Mouse (Mus musculus) CD8-positive naive resting alpha-beta T cell, adult 2 months (primary cell): ENCODE data around the gene Iqck.

Experiments used
- DNase-seq, 2 experiments: peaks; one replicate each; pipeline ENCODE4 v3.0.0; 2022; ENCODE audit warnings: low read depth in 2 of 2, low spot score in 2 of 2

Iqck gene

DNA sequence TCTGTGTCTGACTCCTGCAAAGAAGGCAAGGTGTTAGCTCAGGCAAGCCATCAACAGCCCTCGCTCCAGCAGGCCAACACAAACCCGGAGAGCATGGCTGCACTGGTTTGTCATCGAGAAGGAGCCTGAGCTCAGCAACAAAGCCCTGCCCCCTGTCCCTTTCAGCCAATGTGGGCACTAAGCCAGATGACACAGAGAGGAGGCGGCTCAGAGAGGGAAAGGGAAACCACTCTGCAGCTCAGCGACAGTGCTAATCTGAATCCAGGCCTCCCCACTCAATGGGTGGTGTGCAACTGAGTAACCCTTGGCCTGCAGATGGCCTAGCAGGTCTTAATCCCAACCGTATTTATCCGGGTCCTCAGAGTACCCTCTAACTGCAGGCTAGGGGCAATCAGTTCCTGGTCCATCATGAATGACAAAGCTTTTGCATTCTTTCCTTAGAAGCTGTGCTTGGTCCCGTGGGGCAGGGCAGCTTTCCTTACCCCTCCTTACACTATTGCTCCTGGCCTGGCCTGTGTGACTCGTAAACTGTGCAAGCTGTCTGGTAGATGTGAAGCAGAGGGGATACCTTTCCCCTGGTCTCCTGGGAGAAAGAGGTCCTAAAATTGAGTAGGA, 4.8 kb upstream of the Iqck start:
- DNase-seq: no peak

DNA sequence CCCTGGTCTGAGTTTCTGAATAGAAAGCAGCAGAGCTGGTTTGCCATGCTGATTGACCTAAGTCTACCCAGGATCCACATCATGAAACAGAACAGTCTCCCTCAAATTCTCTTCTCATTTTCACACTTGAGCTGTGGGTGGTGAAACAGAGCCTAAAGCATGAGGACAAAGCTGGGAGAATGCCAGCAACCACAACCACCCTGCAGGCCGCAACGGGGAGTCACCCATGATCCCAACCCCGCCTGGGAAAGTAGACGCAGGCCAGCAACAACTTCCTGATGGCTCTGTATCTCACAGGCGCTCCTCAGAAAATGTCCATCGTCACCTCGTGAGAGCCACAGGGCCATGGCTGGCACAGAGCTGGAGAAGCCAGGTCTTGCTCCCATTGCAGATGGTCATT, 4.0 kb upstream of the Iqck start:
- DNase-seq: no peak

DNA sequence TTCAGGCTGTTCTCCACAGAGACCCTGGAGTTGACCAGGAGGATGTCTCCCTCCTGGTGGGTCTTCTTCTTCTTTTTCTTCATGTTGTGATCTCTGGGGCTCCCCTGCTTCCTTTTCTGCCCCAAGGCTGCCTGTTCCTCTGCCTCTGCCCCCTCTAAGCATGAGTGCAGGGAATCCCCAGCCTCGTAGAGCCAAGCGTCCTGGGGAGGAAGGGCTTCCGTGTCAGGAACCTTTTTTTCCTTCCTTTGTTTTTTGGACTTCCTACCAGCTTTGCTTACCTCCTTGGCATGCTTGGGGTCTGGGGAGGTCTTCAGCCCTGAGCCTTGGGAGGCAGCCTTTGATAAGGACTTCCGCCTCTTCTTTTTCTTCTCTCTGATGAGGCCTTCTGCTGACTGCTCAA, 2.9 kb upstream of the Iqck start:
- no peak for DNase-seq

DNA sequence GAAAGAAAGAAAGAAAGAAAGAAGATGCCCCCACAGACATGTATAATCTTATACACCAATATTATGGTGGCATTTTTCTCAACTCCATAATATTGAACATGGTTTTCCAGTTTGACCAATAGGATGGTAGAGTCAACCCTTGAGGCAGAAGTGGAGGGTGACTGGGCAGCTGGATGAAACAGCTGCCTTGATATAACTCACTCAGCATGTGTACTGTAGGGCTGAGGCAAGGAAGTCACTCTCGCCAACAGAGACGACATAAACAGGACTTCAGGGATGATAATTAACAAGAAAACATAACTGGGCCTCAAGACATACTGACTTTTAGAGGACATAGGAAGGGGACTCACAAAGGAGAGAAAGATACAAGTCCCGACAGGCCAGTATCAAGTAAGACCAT, 946 bp upstream of the Iqck start:
- DNase-seq: no peak

DNA sequence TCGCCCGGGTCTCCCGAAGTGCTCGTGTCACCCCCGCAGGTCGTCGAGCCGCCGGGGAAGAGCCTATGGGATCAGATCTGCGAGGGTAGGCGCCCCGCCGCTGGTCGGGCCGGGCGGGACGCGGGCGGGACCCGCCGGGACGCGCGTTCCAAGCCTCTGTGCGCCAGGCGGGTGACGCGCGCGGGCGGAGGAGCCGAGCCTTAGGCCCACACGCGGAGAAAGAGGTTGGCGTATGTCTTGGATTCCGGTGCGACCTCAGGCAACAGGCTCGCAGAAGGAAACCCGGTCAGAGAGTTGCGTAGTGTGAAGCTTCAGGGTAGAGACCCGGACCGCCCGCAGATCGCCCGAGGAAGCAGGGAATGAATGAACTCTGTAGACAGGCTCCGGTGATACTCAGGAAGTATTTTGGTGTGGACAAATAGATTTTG, 339 bp downstream of the Iqck start, which contains the start of gene Knop1:
TSS of gene Knop1 (minus strand) at position 378 of the 428 bp plus-strand sequence.
- no peak for DNase-seq

DNA sequence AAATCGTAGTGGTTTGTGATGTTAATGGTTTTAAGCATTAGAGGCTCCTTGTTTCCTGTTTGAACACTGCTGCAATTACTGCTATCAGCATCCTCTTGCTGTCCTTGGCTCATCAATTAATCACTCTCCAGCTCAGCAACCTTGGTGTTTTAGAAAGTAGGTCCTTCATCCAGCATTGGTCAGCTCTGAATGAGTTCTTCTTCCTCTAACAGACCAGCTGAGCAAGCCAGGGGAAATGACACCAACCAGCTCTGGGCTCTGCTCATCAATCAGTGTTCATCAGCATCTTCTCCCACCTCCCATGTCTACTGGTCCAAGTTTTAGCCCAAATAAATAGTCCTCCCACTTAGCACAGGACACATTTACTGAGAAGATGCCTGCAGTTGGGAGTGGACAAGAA, 3.1 kb downstream of the Iqck start:
- no peak for DNase-seq

DNA sequence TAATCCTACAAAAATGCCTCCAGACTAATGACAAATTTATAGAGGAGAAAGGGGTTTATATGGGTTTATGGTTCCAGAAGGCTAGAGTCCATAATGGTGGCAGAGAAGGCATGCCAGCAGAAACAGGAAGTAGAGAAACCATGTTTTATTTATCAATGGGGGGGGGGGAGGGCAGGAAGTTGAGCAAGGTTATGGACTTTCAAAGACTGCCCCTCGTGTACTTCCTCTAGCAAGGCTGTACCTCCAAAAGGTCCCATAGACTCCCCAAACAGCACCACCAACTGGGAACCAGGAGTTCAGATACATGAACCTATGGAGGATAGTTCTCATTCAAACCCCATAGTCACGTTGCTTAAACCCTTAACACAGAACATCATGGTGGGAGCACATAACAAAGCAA, 9.8 kb downstream of the Iqck start:
- no peak for DNase-seq

DNA sequence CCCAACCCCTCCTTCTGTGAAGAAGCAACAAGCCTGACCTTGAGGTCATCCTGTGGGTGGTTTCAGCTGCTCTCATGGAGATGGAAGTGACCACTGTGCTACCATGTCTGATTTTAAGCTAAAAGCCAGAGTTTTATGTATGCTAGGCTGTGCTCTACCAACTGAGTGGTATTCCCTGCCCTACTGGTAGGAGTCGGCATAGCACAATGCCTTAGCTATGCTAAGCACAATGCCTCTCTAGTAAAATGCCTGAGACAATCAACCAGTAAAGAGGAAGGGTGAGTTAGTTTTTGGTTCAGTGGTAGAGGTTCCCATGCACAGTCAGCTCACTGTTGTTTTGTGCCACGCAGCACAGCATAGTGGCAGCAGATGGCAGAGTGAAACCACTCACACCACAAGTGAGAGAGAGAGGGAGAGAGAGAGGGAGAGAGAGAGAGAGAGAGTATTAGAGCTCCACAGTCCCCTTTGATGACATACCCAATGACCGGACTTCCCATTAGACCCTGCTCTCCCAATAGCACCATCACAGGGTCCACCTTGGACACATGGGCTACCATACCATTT, 24.0 kb downstream of the Iqck start:
- DNase-seq: no peak

DNA sequence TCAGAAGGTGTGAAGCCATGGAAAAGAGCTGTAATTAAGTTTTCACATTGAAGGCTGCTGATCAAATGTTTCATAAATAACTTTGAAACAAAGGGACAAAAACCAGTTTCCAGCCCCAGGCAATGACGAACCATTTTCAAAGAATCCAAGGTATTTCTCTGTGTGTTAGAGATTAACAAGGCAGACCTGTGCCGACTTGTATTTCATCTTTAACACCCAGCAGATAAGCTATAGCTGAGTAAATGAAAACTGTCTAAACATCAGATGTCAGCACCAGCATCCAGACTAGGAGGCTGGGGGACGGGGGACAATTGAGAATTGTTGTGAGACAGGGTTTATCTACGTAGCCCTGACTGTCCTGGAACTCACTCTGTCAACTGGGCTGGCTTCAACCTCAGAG, 28.4 kb downstream of the Iqck start:
- no peak for DNase-seq

DNA sequence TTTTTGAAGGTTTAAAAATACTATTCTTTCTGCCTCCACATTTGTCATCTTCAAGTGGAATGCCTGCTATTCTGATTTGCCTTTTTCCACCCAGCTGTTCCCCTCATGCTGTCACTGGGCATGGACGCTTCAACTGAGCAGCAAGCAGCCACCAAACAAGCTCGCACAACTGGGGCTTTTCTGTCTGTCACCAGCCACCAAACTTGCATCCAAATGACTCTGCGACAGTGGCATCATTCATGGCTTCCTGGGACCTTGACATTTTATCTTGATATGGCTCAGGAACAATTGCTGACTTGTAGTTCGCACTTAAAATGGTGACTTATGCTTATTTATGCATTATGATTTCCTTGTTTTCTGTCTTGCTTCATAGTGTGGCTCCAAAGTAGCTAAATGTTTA, 29.4 kb downstream of the Iqck start:
- DNase-seq: no peak

DNA sequence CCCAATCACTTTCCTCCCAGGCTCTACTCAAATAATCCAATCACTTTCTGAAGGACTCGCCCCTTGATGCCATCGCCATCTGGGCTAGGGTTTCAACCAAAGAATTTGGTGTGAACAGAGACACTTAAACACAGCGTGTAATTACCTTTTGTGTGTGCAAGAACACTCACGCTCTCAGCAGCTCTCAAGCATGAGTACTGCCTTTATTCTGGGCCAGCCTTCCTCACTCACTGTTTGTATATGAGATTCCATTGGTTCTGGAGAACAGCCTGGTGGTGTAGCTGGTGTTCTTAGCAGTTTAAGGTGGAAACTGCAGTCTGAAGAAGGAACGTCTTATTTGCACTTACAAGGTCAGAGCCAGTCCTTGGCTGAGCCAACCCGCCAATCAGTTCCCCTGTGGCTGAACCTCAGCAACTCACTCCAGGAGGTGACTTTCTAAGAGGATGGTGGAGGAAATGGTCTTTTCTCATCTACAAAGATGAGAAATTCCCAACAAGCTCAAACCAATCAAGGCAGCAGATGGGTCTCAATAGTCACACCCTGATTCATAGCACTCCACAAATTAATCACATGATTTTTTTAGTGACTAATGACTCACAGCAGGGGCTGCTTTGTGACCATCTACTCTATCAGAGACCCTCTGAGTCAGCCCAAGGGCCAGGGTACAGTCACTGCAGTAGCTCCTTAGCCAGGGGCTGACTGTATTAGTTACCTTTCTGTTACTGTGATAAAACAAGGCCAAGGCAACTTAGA, 31.9 kb downstream of the Iqck start:
- no peak for DNase-seq

DNA sequence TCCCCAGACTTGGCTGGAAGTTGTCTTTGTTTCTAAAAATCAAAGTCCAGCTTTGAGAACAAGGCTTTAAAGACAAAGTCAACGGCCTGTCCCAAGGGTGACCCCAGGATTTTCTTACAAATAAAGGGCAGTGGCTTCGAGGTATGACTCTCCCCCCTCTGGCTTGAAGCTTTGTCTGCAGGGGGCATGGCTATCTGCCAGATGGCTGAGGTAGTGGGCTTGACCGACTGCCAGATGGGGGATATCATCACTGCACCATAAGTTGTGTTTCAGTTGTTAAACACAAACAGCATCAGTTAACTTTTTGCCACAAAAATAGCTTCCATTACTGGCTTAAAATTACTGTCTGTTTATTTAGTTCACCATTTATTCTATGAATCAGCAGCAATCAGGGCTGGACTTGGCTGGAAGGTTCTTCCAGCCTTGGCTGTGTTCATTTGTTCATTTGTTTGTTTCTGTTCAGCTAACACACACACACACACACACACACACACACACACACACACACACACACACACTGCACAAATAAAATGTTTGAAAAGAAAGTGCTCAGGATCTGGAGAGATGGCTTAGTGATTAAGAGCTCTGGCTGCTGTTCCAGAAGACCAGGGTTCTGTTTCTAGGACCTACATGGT, 33.6 kb downstream of the Iqck start:
- no peak for DNase-seq

DNA sequence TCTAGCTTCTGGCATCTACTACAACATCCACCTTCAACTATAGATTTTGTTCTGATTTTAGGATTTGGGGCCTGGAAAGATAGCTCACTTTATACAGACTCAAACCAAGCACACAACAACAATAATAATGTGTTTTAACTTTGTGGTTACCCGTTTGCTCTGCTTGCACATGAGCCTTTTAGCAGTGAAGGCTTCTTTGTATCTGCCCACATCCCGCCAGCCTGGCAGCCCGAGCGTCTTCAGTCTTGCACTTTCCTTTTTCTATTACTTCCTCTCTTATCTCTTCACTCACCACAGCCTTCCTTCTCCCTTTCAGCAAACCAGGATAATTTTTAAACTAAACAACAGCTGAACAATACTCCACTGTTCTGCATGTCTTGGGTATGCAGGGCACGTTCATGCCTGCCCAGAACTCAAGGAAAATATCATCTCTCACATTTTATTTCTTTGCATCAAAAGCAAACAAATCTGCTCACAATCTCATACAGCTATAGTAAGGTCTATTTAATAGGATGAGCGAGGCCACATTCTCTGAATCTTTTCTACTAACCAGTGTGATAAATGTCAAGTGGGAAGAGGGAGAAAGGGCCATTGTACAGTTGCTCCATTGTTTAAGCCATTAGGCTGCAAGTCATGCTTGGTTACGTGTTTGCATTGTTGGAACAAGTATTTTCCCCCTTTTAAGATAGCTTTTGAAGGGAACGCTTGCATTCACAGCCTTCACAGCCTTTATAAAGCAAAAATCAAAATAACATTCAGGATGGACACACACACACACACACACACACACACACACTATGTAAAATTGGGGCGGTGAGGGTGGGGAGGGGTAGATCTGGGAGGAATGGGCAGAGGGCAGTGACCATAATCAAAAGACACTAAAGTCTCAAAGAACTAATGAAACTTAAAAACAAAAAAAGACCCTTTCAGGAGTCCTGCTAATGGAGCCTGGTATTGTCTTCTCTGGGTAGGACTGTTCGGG, 40.2 kb downstream of the Iqck start:
- peak in 1 of 2 experiments; percentile 2 for DNase-seq

DNA sequence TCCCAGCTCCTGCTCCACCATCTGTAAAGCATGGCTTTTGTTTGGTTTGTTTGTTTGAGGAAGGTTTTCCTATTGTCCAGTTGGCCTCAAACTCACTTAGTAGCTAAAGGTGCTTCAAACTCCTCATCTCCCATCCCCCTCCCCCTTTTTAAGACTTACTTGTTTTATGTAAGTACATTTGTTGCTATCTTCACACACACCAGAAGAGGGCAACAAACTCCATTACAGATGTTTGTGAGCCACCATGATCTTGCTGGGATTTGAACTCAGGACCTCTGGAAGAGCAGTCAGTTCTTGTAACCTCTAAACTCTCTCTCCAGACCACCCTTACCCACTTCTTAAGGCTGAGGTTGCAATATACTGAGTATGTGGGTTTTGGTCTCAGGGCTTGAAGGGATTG, 42.5 kb downstream of the Iqck start:
- DNase-seq: no peak

DNA sequence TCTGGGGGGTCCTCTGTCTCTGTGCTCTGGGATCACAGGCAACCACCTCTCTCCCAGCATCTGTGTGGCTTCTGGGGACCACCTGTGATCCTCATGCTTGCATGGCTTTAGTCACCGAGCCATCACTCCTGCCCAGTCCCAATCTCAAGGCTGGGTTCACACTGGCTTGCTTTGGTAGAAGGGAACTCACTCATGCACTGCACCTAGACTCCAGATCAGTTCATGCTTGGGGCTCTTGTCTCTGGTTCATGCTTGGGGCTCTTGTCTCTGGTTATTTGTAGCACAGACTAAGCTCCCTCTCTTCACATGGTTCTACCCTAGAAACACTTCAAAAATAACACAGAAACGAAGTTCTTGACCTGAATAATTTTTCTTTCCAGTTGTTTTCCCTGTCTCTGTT, 44.5 kb downstream of the Iqck start:
- no peak for DNase-seq

DNA sequence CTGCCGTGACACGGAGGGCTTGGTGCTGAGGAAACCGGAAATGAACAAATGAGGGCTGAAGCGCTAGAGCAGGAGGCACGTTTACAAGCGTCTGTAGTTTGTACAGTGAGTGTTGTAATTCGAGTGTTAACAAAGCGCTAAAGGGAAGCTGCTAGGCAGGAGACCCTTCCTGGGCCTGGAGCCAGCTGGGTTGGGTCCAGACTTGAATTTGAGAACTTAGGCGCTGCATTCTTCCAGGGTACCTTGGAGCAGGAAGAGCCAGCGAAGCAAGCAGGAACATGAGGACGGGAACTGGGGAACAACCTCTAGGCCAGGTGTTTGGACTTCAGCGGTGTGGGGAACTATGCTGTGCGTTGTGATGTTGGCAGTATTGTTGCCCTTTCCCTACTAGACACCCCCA, 47.4 kb downstream of the Iqck start:
- no peak for DNase-seq

DNA sequence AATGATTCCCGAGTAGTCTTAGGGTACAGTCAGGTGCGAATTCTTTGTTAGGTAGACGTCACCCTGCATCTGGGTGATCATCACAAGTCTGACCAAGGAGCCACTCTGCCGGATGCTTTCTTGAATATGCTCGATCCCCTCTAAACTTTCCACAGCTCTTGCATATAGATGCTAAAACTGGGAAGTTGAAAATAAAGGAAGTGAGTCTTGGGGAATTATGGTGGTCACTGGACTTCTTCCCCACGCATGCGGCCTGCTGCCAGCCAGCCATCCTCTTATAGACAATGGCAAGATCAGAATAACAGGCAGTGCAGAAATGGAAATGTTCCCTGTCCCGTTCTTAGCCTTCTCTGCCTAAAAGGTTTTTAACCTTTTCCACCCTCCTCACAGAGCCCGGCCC, 48.3 kb downstream of the Iqck start:
- DNase-seq: no peak

DNA sequence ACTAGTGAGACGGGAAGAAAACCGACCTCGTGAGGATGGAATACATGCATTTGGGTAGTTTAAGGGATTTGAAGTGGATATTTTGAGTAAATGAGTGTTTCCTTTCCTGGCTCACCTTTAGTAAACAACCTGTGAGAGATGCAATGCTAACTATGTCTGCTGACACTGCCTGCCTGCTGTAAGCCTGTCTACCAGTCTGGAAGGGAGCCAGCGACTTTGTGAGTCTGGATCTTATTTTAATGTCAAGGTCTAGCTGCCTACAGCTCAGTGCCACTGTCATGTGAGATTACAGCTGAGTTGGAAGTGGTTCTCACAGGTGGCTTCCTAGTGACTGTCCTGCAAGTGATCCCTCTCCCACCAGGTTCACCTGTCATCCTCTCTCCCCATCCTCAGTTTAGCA, 49.0 kb downstream of the Iqck start:
- DNase-seq: no peak

DNA sequence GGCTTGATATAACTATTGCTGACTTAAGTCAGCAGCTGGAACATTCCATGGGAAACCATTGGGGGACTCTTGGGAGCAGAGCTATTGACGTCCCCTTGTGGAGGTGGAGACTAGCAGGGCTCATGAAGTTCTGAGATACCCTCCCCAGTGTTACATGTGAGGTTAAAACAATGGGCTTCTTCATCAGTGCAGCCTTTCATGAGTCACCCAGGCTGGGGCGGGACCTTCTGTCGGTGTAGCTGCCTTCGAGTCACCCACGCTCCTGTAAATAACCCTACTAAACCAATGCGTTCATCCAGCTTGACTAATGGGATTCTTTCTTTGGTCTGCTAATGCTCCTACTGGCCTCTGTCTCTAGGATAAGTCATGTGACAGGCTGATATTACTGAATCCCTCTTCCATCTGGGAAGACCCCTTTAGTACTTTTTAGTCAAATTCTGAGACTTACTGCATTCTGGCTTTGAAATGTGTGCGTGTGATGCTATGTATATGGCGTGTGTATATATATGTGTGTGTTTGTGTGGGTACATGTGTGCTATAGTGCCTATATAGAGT, 53.5 kb downstream of the Iqck start:
- no peak for DNase-seq

DNA sequence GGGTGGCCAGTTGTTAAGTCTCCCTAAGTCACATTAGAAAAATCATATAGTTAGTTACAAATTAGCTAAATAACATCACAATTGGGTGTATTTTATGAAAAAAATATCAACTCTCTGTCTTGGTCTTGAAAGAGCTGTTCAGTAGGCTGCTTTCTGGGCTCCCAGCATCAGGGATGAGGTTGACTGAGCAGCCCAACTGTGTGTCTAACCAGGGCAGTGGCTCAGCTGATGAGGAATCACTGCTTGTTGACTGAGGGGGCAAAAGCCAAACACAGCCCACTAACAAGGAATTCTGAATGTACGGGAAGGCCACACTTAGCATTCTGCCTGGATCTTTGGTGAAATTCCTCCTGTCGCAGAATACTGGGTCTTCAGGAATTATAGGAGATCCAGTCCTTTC, 54.9 kb downstream of the Iqck start:
- no peak for DNase-seq

DNA sequence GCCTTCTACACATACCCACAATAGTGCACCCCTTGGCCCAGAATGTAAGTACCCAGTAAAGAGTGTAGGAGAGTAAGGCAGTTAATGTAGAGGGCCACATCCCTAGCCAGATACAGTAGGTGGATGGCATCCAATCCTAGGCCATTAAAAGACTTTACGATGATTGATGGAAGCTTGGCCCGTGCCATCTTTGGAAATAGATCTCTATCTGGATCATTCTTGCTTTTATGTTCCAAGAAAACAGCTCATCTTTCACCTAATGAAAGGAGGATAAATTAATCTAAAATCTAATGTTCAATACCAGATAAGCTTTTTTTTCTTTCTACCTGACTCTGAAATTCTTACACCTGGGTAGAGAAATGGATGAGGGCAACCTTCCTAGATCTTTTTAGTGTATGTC, 55.6 kb downstream of the Iqck start:
- DNase-seq: no peak
